Mouse (Mus musculus) cerebellum, postnatal 36 days (tissue): ENCODE data around the gene Syne2.

Experiments
- DNase-seq, 2 experiments: peaks; one replicate each; pipeline ENCODE4 v3.0.0; 2021 to 2022; ENCODE audit warnings: mixed read lengths in 2 of 2

Syne2 gene

DNA sequence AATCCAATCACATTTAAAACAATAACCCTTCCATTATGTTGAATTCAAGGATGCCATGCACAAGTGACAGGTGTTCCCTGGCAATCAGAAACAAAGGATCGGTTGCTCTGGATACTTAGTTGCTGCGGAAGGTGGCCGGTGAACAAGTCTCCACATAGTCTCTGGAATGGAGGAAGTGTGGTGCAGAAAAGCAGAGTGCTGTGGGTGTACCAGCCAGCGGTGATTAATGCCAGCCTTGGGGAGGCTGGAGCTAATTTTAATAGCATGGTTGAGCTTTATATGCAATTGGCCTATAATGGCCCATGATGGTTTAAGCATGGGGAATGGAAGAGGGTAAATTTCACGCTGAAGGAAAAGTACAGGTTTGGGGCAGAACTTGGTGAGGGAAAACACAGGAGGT lies 11.7 kb downstream of the Syne2 start:
- no peak for DNase-seq

DNA sequence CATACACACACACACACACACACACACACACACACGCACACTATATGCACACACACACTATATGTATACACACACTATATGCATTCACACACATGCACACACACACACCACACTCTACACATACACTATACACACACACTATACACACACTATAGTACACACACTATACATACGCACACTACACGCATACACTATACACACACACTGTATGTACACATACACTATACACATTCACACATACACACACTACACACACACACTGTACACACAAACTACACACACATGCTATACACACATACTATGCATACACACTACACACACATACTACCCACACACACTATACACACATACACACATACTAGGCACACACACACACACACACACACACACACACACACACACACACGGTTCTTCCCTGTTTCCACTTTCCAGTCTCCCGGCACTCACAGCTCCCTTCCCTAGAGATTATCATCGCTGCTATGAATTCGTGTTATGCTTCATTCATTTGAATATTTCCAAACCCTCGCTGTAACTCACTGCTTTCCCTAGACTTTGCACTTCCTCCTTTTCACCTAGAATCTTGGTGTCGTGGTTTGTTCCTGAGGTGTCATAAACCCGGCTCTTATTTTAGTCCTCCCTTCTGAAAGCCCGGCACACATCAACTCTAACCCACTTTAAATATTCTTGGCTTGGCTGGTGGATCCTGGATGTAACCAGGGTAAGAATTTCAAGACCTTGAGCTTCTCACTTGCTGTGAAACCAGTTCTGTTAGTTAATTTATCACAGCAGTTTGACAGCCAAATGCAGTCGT lies 15.4 kb downstream of the Syne2 start:
- DNase-seq: no peak

DNA sequence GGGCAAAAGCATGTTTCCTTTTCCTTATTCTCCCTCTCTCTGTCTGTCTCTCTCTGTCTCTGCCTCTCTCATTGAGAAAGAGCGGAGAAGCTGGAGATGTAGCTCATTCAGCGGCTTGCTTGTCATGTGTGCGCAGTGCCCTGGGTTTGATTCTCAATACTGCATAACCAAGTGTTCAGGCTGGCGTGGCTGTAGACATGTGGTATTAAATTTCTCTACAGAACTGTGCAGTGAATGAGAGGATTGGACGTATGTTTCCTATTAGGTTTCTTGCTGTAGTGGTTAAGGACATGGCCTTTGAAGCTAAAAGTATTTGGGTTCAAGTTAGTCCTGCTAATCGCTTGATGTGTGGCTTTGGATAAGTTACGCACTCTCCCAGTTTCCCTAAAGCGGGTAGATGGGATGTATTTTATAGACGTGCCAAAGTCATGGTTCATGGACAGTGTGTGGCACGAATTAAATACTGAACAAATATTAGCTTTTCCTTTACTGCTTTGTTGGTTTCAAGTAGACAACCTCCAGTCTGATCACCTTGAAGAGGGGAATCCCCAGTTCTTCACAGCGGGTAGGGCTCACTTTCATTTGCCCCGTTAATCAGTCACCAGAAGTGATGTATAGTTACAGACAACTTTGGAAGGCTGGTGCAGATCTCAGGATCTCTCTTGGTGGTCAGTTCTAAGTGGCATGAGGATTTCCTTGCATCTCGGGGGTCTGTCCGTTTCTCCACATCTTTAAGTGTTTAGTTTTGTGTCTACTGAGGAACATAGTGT lies 16.2 kb downstream of the Syne2 start:
- DNase-seq: no peak

DNA sequence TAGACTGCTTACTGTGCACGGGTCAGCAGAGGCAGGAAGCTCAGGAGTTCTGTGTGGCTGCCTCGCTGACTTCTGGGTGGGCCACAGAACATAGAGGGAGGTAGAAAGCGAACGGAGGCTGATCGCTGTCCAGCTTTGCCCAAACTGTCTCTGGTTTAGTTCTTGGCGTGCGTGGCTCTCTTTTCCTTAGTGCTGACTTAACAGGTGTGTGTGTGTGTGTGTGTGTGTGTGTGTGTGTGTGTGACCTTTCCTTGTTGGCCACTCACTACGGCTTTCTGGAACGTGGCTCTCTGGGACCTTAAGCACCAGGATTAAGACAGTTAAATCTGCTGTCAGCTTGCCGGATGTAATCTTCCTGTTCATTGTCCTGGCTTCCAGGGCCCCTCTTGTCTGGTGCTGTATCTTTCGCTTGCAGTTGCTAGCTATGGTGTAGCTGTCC lies 18.6 kb downstream of the Syne2 start:
- DNase-seq: no peak

DNA sequence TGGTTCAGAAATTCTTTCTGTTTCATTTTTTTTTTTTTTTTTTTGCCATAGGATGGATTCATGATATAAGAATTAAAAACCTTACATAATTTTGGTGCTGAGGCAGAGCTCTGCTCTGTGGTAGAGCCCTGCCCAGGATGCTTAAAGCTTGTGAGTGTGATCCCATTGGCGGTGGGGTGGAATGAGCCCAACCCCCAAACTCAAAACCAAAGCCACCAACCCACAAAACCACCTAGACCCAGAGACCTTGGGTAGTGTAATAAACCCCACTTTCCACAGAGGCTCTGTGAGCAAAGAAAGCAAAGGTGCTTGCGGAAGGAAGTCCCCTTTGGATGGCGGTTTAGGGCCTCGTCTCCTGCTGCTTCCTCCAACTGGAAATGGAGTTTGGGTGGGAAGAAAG lies 19.5 kb downstream of the Syne2 start:
- DNase-seq: no peak

DNA sequence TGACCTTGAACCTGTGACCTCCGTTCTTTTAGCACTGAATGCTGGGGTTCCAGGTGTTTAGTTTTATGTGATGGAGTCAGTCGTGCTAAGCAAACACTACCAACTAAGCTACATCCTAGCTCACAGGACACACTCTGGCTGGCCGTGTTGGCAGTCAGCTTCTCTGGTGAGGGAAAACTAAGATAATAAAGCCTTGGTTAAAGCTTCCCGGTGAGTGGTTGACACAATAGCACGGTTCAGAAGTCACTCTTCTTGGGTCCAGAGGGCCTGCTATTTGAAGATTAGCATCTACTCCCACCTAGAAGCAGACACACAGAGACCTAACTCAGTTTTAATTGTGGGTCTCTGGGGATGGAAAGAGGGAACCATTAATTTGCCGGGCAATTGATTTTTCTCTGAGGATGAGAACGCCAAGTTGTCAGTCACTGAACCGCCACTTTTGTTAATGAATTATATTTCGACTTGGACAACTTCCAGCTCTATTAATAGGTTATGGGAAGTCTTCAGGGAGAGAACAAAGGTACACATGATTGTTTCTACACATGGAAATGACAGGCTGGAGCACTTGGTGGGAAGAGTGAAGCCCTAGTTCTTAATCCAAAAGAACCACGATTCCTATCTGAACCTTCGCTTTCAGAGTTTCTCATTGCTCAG lies 21.3 kb downstream of the Syne2 start:
- DNase-seq: no peak

DNA sequence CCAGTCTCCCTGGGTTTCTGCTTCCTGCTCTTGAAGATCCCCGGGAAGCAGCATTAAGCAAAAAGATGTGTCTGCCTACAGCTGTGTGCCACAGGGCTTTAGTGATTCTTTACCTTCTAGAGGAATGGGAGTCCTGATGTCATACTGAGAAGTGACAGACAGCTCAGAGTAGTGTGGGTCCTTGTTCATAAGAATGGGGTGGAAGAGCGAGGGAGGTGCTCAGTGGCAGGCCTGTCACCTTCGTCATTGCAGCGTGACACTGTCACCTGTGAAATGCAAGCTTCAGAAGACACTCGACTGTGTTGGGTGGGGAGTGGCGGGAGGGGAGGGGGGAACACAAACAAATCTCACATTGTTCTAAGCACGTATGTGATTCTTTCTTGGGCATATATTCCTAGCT lies 23.2 kb downstream of the Syne2 start:
- DNase-seq: no peak

DNA sequence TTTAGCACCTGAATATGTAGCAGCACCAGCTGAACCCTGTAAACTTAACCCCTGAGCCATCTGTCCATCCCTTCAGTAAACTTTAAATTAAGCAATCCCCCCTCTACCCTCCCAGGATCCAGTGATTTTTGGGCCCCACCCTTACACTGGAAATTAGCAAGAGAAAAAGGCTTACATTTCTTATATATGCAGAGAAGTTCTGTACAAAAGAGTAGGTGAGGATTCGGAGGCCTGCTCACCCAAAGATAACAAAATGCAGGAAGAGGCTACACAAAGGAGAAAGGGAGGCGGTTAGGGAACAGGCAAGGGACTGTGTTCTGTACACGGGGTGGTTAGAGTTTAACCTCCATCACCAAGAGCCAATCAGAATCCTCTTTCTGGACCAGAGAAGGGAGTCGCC lies 26.4 kb downstream of the Syne2 start:
- no peak for DNase-seq

DNA sequence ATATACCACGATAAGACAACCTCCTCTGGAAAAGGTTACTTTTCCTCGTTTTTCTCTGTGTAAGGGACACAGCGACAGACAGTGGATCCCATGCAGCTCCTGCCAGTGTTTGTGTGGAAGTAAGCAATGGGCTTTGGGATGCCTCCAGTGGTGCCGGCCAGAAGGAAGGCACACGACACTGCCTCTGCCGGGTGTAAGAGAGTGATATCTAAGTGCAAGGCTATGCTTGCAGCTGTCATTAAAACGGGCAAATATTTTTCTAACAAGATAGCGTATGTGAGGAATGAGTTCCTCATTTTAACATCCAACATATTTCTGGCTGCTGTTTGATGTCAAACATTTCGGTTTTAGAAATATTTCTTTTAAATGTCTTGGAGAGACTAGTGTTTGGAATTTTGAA lies 27.1 kb downstream of the Syne2 start:
- no peak for DNase-seq

DNA sequence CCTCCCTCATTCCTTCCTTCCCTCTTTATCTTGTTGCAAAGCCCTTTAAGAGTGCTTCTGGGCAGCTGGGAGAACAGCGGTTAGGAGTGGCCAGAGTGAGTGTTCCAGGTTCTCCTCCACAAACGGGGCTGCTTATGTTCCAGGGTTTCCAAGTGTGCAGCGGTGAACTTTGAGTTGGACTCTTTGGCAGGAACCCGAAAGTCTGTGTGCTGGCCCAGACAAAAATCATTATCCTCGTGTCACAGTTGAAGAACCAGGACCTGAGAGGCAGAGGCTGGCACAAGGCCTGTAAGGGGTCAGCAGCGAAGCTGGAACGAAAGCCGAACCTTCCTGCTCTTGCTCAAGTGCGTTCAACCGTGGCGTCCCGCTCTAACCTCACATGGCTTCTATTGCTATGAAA lies 28.6 kb downstream of the Syne2 start:
- no peak for DNase-seq

DNA sequence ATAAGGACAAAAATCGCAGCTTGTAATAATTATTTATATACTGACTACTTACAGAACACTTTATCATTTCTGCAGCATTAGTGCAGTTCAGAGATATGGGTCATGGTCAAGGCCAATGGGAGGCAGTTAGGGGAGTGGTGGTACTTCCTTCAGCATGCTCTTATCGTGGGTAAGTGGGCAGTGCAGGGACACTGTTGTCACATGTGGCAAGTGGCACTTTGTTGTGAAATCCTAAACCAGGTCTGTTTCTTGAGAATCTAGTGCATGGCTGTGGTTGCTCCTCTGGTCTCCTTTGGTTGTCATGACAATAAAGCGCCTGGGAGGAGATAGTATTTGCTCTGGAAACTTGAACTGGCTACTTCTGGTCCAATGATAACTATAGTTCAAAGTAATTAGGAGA lies 32.3 kb downstream of the Syne2 start:
- DNase-seq: no peak

DNA sequence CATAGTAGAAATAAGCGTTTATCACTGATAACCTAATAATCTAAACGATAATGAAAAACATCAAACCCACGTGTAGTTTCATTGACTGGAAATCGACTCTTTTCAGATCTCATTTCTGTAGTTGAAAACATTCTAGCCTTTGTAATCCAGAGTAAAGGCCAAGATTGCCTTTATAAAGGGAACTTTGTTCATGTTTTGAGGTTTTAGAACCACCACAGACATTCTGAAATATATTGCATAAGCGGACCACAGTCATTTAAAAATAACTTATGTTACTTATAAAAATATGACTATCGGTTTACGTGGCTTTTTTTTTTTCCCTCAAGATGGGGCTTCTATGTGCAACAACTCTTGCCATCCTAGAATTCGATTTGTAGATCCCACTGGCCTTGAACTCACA lies 33.5 kb downstream of the Syne2 start:
- DNase-seq: no peak

DNA sequence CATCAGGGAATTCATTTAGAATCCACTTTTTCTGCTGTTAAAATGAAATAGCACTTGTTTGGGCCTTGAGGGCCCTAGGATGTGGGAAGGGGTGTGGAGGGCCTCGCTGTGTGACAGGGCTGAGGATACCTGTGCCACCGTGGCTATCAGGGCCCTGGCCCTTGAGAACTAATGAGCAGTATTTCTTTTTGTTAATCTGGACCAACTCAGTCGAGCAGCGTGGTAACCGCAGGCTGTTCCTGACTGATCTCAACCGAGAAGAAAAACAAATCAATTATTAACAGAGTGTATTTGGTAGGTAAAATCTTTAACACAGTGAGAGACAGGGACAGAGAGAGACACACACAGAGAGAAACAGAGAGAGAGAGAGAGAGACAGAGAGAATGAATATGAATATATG lies 34.5 kb downstream of the Syne2 start:
- no peak for DNase-seq

DNA sequence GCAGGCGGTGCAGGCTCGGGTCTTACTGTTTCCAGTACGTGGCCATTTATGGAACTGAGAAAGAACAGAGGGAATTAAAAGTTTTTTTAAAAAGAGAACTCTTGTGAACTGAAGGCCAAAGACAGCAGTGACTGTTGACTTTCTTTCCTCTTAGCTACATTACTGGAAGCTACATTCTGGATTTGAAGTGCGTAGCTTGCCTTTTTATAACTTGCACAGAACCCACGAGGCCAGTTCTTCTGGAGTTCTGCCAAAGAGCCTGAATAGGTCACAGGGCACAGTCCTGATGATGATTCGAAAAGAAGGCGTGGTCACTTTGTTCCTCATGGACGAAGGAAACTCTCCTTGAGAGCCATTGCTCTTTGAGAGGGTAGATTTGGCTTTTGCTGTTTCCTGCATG lies 35.6 kb downstream of the Syne2 start:
- DNase-seq: no peak

DNA sequence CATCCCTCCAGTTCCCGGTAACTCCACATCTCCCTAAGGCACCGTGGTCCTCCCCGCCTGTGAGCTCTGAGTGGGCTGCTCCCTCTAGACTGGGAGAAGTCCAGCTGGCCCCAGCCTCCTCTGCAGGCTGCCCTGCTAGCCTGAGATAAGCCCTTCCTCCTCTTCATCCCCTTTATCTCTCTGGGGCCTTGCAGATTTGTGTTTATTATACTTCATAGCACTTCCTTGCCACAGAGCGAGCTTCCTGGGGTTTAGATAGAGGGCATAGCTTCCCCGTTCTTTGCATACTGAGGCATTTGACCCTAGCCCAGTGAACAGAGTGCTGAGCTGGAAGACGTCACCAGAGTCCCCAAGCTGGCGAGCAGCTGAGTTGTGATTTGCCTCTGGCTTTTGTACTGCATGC lies 37.1 kb downstream of the Syne2 start:
- DNase-seq: no peak

DNA sequence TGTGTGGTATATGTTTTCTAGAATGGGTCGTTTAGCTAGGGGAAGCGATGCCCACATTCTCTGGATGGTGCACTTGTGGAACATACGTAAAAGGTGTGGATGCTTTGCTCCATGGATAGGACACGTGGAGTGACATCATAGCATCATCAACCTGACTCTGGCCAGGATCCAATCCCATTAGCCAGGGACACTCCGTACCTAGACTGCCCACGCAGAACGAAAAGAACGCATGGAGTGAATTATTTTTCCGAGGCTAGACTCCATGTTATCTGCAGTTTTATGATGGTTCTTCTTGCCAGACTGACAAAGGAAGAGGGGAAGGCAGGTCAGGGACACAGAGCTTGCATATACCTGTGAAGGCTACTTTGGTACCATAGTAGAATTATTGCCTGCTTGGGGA lies 37.7 kb downstream of the Syne2 start:
- DNase-seq: no peak

DNA sequence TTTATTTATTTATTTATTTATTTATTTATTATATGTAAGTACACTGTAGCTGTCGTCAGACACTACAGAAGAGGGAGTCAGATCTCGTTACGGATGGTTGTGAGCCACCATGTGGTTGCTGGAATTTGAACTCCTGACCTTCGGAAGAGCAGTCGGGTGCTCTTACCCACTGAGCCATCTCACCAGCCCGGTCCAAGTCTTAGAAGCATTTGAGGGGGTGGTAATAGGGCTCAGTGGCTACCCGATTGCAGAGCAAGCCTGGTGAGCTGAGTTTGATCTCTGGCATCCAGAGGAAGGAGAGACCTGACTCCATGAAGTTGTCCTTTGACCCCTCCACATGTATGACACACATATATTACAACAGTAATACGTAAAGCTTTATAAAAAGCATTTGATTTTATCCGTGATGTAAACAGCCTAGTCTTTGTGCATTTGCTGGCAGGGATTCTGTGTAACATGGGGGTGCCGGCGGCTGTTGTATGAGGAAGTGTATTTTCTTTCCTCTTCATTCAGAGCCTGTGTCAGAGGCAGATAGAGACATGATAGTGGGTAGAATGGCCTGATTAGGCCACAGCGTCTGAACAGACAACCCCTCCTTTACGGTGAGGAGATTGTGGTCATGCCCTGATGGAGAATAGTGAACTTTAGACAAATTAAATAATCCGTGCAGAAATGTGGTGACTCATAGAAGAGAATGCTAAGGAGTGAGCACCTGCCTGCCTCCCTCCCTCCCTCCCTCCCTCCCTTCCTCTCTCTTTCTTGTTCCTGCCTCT lies 38.3 kb downstream of the Syne2 start:
- DNase-seq: no peak

DNA sequence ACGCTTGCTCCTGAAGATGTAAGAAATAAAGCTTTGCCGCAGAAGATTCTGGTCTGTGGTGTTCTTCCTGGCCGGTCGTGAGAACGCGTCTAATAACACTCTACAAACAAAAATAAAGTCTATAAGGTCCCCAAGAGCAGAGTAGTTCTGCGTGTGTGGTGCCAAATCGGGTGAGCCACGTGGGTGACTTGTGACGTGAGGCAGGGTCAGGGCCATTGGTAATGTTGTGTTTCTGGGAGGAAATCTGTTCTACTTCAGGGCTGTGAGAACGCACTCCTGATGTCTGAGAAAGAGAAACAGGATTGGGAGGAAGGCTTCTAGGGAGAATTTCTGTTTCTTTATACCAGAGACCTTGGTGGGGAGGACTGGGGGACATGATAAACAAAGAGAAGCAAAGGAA lies 42.0 kb downstream of the Syne2 start:
- no peak for DNase-seq

DNA sequence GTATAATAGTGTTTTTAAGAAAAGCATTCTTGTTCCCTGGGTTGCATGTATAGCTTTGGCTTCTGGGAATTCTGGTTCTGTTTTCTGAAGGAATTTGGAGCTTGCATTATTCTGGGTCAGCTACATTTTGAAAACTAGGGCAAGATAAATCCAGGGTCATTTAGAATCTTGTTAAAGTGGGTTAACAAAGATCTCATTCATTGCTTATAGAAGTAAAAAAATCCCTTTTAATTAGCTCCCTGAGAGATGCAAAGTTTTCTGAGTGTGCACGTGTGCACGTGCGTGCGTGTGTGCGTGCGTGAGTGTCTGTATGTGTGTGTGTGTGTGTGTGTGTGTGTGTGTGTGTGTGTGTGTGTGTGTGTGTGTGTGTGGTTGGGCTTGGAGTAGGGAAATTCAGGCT lies 42.9 kb downstream of the Syne2 start:
- no peak for DNase-seq

DNA sequence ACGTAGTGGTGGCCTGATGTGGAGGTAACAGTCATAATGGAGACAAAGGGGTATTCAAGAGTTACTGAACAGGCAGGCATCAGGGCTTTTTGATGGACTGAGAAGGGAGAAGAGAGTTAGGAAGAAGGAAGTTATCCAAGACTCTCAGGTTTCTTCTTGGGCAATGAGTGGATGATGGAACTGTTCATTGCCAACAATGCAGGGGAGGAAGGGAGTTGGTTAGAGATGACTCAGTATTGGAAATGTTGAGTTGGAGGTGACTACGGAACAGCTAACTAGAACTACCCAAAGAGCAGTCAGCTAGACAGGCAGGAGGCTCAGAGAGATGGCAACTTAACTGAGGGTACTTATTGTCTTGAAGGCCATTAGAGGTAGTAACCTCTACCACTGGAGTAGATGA lies 47.2 kb downstream of the Syne2 start:
- DNase-seq: no peak

DNA sequence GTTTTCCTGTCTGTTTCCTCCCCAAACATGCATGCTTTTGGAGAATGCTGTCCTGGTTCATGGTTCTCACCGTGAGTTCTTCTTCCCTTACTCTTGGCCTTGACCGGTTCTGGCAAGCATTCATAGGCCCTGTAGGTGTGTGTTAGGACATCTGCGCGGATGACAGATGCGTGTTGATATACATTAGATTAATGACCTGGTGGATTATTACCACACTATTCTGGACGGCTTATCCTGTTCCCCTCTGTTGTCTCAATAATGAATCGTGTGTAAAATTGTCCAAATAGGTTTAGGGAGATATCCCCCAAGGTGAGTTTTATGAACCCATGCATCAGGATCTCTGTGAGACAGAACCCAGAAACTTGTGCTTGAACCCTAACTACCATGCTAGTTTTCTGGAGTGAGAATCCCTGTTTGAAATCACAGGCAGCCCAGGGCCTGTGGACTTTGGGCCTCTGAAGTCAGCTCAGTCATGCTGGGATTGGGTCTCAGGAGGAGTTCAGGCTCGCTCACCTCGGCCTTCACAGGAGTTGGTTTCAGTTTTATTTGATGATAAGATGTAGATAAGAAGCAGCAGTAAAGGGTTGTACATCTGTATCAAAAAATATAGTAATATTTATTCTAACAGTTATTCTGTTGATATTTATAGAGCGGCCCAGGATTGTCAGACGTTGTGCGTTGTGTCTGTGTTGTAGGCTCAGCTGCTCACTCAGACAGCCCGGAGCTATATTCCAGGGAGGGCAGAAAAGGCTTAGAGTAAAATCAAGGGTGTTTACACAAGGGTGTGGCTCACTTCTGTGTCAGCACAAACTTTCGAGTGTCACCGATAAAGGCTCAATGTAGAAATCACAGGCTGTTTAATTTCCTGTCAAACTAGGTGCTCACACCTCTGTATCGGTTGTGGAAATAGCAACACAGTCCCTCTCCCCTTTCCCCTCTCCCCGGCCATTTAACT lies 48.8 kb downstream of the Syne2 start:
- DNase-seq: no peak
